Mouse (Mus musculus) spleen, postnatal 0 days (tissue): ENCODE data around the gene Mertk. TPM values are rescaled to one million over a fixed set of nuclear protein-coding genes. Genes with fewer than 3 reads are reported as not detected.

ENCODE experiments used
- polyA plus RNA-seq: library from polyadenylated mRNA; unstranded; fragments of >200 nt; fragmentation: Nextera tagmentation; extraction: Ambion mirVana; gene quantifications from 2 replicates; pipeline ENCODE4 v1.2.1, GENCODE M21; 2015

Gene Mertk
- 4.9 and 5.7 TPM in 2 replicates for polyA plus RNA-seq

GRCm38 (mm10) chr2:128698693-128699181 lies at the start of gene Mertk:
Gene Mertk (plus strand): TSS chr2:128698956.

GRCm38 (mm10) chr2:128686921-128687557 lies 11.7 kb upstream of the Mertk start, which contains the start of gene Anapc1:
Gene Anapc1 (minus strand): TSS chr2:128687391.

GRCm38 (mm10) chr2:128817786-128818681 lies 119.3 kb downstream of the Mertk start, which contains the start of gene Tmem87b:
Gene Tmem87b (plus strand): TSS chr2:128818118.

Other genes starting within 250 kb of the Mertk start
- not detected in 2 replicates for gene Spdye4c, start 107.7 kb upstream of the Mertk start, polyA plus RNA-seq
- 21.9 and 22.0 TPM in 2 replicates for gene Anapc1, start 11.6 kb upstream of the Mertk start, polyA plus RNA-seq
- gene Tmem87b, start 119.2 kb downstream of the Mertk start, polyA plus RNA-seq = 8.6 and 9.9 TPM in 2 replicates
- 0.22 and 0.41 TPM in 2 replicates for gene Fbln7, start 164.0 kb downstream of the Mertk start, polyA plus RNA-seq
- 4.9 and 5.7 TPM in 2 replicates for gene Zc3h8, start 245.1 kb downstream of the Mertk start, polyA plus RNA-seq